Mouse (Mus musculus): ENCODE measurements at regions not wholly inside any gene's neighbourhood (a gene's known extent, or its start where the extent isn't known, plus 50 kb on each side); places are given as distances from the start of the nearest gene placed in this dataset.
A peak's percentile ranks its signal among the peaks of the same experiment; 100 is the strongest.

DNA sequence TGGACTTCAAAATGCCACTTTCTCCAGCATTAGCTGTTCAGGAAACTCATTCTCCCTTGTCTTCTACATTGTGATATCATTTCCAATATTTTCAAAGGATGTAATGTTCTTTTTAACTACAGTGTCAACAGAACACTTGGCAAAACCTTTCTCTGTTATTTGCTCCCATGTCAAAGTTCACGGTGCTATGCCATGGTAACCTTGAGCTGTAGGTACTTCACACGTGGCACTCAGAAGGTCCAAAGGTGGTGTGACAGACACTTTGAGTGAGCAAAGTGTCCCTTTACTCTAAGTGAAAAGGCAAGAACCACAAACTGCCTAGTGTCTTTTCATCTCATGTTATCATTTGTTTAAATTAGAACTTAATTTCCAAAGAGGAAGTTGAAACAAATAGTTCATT, 53.3 kb upstream of the Tram2 start:
- intact Hi-C loops (cut with DNase I) = no loop called here
- DNase-seq (ENCODE audit: low spot score in 2 of 2) = no peak

DNA sequence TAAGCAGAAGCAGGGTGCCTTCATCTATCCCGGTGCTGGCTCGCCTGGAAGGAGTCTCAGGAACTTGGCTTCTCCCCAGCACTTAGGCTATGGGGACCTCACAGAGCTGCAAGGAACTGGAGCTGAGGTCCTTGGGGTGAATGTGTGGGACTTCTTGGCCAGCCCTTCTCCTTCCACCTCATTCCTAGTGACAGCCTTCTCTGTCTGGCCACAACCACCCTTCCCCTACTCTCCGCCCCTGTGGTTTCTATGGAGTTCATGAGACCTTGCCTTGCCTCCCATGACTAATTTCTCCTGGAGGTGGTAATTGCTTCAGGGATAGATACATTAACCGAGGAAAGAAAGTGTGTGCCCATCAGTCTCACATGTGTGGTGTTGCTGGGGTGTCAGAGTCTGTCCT, 67.9 kb upstream of the Tram2 start:
- intact Hi-C loops (cut with DNase I) = no loop called here
- no peak for DNase-seq (ENCODE audit: low spot score in 2 of 2)

DNA sequence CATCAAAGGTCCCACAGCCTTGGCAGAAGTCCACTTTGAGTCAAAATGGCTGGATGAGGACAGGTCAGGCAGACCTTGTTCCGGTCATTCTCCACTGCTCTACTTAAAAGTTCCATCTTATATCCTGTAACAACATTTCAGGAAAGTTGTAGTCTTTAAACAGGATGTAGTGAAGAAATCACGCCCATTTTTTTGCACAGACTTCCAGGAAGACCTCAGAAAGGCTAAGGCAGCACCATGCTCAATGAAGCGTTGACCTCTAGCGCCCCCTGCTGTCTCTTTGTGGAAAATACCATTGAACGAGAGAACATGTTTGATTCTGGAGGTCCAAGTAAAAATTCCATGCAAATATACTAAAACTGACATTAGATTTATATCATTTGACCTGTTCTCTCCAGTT, 56.6 kb upstream of the Tmem14a start:
- DNase-seq (ENCODE audit: low spot score in 2 of 2) = peak; percentile 80 to 89
- intact Hi-C loops (cut with DNase I) = loop anchor here (1.0 to 5.0 kb wide), 3 partner anchors 222 to 464 kb away; no protein-coding TSS in a partner anchor

DNA sequence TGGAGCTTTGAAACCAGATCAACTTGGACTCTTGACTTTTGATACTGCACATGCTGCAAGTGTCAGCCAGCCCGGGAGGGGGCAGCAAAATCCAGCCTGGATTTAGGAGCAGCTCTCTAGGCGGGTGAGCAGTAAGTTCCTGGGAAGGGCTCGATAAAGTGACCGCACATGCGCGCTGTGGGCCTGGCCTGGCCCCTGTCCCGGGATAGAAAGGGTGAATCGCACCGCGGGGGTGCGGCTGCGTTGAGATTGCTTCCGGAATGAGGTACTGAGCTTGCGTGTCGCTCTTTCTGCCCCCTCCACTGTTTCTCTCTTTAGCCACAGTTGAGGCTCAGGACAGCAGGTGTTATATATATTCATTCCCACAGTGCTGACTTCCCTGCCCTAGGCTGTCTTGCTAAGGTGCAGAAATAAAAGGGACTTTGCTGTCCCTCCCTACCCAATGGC, 52.1 kb upstream of the Tmem14a start:
- intact Hi-C loops (cut with DNase I) = loop anchor here (1.0 to 5.0 kb wide), 4 partner anchors 50 to 1101 kb away; no protein-coding TSS in a partner anchor
- DNase-seq (ENCODE audit: low spot score in 2 of 2) = peak; percentile 84 to 91

DNA sequence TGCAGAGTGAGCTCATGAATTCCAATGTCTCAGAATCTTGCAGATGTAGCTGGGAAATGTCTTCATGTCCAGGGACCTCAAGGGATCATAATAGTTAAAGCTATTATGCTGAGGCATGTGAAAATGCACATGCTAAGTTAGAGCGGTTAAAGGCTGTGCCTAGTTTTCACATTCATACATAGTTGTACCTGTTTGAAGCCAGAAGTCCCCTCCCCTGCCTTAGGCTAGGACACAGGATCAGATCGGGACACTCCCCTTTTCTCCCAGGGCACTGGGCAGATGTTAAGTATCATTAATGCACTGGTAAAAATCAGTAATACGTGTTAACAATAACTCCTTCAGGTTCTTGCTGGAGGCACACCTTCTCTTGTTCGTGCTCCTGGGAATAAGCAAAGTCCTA, 51.6 kb upstream of the Tmem14a start:
- intact Hi-C loops (cut with DNase I) = loop anchor here (1.0 to 5.0 kb wide), 4 partner anchors 50 to 1101 kb away; no protein-coding TSS in a partner anchor
- no peak for DNase-seq (ENCODE audit: low spot score in 2 of 2)
